Mouse (Mus musculus): ENCODE measurements around the gene Mpzl2. TPM values are rescaled to one million over a fixed set of nuclear protein-coding genes. Genes with fewer than 3 reads are reported as not detected.

Mpzl2 gene
- polyA plus RNA-seq, 1 experiment from 2014 or later = 3.7 TPM

DNA sequence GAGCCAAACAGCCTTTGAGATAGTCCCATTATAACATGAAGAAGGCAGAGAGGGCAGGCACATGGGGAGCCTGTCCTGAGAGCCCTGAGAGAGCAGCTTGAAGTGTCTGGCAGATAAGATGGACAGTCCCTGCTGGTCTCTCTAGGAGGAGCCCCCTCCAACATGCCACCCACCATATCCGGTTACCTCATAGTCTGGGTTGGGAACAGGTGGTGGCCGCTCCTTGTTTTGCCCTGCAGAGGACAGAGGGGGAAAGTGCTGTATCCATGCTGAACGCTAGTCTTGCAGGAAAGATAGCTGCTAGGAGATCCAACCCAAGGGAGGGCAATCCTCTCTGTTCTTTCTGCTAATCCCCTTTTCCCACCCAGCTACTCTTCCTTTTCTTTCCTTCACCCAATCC, 39.4 kb upstream of the Mpzl2 start:
- Histone ChIP-seq H3K27ac (ENCODE audit: low read depth, low read length) (no peak overlapping the region), H3K9me3 (ENCODE audit: control insufficient read depth, low read length) (no peaks in the 10 kb centered on the region), H3K4me2 (ENCODE audit: low read depth) (no peak overlapping the region), H3K27me3 (ENCODE audit: control insufficient read depth, insufficient read depth, low read length) (no peaks in the 10 kb centered on the region), H3K4me3 (ENCODE audit: low read depth, low read length) (no peak overlapping the region), H3K36me3 (ENCODE audit: control insufficient read depth, insufficient read depth, low read length) (no peaks in the 10 kb centered on the region), H3K9ac (ENCODE audit: low read length) (no peak overlapping the region), H3K4me1 (ENCODE audit: control insufficient read depth, insufficient read depth, low read length) (no peaks in the 10 kb centered on the region)
- ATAC-seq (ENCODE audit: insufficient read depth, low FRiP score, low TSS enrichment) (no peak), DNase-seq (ENCODE audit: low spot score) (no peak)
- WGBS = 72% methylated on average over 3 of the region's 3 CpGs

DNA sequence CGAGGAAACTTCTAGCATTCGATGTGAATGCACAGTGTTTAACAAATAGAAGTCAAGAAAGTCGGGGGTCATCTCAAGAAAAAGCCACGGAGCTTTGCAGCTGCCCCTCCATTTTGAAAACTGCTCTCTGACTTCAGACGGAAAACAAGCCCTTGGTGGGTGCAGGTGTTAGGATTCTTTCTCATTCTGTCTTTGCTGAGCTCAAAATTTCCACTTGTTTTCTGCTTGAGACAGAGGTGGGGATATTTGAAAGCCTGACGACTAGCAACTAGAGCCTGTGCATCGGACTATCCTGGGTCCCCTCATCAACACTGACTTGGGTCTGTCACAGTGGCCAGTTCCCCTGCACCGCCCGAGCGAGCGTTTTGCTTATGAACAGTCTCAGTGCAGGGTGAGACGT, 32.2 kb upstream of the Mpzl2 start:
- no peaks in the 10 kb centered on the region for H3K9me3 ChIP-seq (ENCODE audit: control insufficient read depth, low read length)
- no peaks in the 10 kb centered on the region for H3K4me1 ChIP-seq (ENCODE audit: control insufficient read depth, insufficient read depth, low read length)
- DNase-seq (ENCODE audit: low spot score) (no peak), ATAC-seq (ENCODE audit: insufficient read depth, low FRiP score, low TSS enrichment) (no peak)
- no peak overlapping the region for H3K4me3 ChIP-seq (ENCODE audit: low read depth, low read length)
- no peak overlapping the region for H3K27ac ChIP-seq (ENCODE audit: low read depth, low read length)
- H3K9ac ChIP-seq (ENCODE audit: low read length) = no peak overlapping the region
- H3K36me3 ChIP-seq (ENCODE audit: control insufficient read depth, insufficient read depth, low read length) = no peaks in the 10 kb centered on the region
- 76% methylated on average over 12 of the region's 12 CpGs for WGBS
- H3K27me3 ChIP-seq (ENCODE audit: control insufficient read depth, insufficient read depth, low read length) = no peaks in the 10 kb centered on the region
- H3K4me2 ChIP-seq (ENCODE audit: low read depth) = no peak overlapping the region

DNA sequence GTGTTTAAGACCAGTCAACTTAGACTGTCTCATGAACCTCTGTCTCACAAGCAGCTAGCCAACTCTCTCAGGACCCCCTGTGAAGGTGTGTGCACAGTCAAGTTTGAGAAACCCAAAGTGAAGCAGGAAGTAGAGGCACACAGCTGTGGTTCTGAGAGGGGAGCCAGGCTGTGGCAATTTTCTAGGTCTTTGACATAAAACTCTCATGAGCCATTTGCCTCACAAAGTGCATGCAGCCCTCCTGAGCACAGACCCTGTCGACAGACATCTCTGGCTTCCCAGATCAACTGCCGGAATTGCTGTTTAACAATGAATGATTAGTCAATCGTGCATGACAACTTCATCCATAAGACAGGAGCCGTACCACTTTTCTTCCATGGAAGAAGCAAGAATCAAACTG, 31.3 kb upstream of the Mpzl2 start:
- no peaks in the 10 kb centered on the region for H3K36me3 ChIP-seq (ENCODE audit: control insufficient read depth, insufficient read depth, low read length)
- H3K4me1 ChIP-seq (ENCODE audit: control insufficient read depth, insufficient read depth, low read length) = no peaks in the 10 kb centered on the region
- WGBS = 88% methylated on average over 4 of the region's 4 CpGs
- no peak overlapping the region for H3K9ac ChIP-seq (ENCODE audit: low read length)
- H3K9me3 ChIP-seq (ENCODE audit: control insufficient read depth, low read length) = no peaks in the 10 kb centered on the region
- no peak overlapping the region for H3K4me2 ChIP-seq (ENCODE audit: low read depth)
- DNase-seq (ENCODE audit: low spot score) (no peak), ATAC-seq (ENCODE audit: insufficient read depth, low FRiP score, low TSS enrichment) (no peak)
- no peak overlapping the region for H3K4me3 ChIP-seq (ENCODE audit: low read depth, low read length)
- H3K27ac ChIP-seq (ENCODE audit: low read depth, low read length) = no peak overlapping the region
- H3K27me3 ChIP-seq (ENCODE audit: control insufficient read depth, insufficient read depth, low read length) = no peaks in the 10 kb centered on the region

DNA sequence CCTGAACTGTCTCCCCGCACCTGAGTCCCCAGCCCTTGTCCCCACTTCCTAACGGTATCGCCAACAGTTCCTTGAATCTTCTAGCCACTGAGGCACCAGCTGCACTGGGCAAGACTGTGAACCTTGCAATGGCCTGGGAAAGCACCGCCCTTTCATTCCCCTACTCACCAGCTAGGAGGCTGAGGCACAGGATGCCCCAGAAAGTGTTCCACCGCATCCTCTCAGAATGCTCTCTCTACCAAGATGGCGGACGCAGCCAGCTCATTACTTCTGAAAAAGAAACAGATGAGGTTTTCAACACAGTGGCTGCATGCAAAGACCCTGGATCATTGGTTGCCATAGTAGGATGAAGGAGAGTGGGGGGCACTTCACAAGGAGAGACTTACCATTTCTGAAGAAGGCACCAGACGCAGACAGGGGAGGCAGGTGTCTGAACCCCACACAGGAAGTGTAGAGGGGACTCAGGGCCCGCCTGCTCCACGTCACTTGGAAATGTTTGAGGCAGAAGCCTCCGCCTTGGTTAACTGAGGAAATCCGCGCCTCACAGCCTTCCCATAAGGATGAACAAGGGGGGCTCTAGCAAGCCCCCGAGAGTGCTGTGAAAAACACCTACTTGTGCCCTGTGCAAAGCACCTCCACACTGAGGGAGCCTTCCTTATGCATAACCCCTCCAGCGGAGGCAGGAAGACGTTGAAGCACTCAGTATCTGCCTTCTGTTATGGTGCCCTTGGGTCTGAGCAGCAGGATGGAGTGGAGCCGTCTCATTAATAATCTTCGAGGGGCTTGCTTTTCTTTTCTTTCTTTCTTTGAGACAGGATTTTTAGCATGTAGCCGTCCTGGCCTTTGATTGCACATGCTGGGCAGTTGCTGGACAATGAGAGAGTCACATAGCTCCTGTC, 30.2 kb upstream of the Mpzl2 start, which contains the start of gene Cd3e:
Gene Cd3e, minus strand, starts transcription at position 448 of the 899 bp plus-strand sequence.
- no peaks in the 10 kb centered on the region for H3K36me3 ChIP-seq (ENCODE audit: control insufficient read depth, insufficient read depth, low read length)
- DNase-seq (ENCODE audit: low spot score) (no peak), ATAC-seq (ENCODE audit: insufficient read depth, low FRiP score, low TSS enrichment) (no peak)
- H3K4me1 ChIP-seq (ENCODE audit: control insufficient read depth, insufficient read depth, low read length) = no peaks in the 10 kb centered on the region
- no peaks in the 10 kb centered on the region for H3K27me3 ChIP-seq (ENCODE audit: control insufficient read depth, insufficient read depth, low read length)
- 85% methylated on average over 19 of the region's 19 CpGs for WGBS
- H3K9me3 ChIP-seq (ENCODE audit: control insufficient read depth, low read length) = no peaks in the 10 kb centered on the region
- no peak within 1 kb of the TSS for H3K4me2 ChIP-seq (ENCODE audit: low read depth)
- no peak within 1 kb of the TSS for H3K27ac ChIP-seq (ENCODE audit: low read depth, low read length)
- no peak within 1 kb of the TSS for H3K9ac ChIP-seq (ENCODE audit: low read length)
- H3K4me3 ChIP-seq (ENCODE audit: low read depth, low read length) = no peak within 1 kb of the TSS

DNA sequence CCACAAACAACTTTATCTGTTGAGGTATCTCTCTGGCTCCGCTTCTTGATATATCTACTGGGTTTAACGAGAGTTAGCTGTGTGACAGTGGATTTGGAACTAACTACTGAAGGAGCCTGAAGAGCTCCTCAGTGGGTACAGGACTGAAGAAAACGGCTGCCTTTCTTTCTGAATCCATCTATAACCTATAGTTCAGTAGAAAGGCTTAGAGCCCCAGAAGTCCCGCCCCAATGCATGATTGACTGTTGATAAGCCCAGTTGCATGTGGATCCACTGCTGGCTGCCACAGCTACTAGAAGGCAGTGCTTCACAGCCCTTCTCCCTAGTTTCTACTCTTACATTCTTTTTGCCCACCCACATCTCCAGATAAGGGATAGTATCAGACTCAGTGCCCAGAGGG, 29.1 kb upstream of the Mpzl2 start:
- Histone ChIP-seq H3K9ac (ENCODE audit: low read length) (no peak overlapping the region), H3K4me3 (ENCODE audit: low read depth, low read length) (no peak overlapping the region), H3K4me1 (ENCODE audit: control insufficient read depth, insufficient read depth, low read length) (no peaks in the 10 kb centered on the region), H3K4me2 (ENCODE audit: low read depth) (no peak overlapping the region), H3K36me3 (ENCODE audit: control insufficient read depth, insufficient read depth, low read length) (no peaks in the 10 kb centered on the region), H3K27me3 (ENCODE audit: control insufficient read depth, insufficient read depth, low read length) (no peaks in the 10 kb centered on the region), H3K27ac (ENCODE audit: low read depth, low read length) (no peak overlapping the region), H3K9me3 (ENCODE audit: control insufficient read depth, low read length) (no peaks in the 10 kb centered on the region)
- 79% methylated on average over 4 of the region's 4 CpGs for WGBS
- DNase-seq (ENCODE audit: low spot score) = no peak
- ATAC-seq (ENCODE audit: insufficient read depth, low FRiP score, low TSS enrichment) = no peak

DNA sequence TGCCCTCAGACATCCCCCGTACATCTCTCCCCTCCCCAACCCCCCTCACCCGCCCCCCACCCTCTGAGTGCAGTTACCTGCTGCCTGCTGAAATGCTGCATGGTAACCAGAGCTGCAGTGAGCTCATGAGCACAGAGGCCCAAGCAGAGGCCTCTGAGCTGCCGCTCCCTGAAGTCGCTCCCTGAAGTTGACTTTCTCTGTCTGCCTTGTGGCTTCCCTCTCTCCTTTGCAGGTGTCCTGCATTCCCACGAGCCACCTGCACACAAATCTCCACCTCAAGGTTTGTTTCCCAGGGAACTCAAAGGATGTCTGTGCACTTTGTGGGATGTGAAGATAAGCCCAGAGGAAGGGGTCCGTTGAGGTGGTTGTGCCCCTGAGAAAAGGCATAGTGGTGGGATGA, 28.3 kb upstream of the Mpzl2 start:
- Histone ChIP-seq H3K4me1 (ENCODE audit: control insufficient read depth, insufficient read depth, low read length) (no peaks in the 10 kb centered on the region), H3K27me3 (ENCODE audit: control insufficient read depth, insufficient read depth, low read length) (no peaks in the 10 kb centered on the region), H3K4me2 (ENCODE audit: low read depth) (no peak overlapping the region), H3K4me3 (ENCODE audit: low read depth, low read length) (no peak overlapping the region), H3K9me3 (ENCODE audit: control insufficient read depth, low read length) (no peaks in the 10 kb centered on the region), H3K36me3 (ENCODE audit: control insufficient read depth, insufficient read depth, low read length) (no peaks in the 10 kb centered on the region), H3K27ac (ENCODE audit: low read depth, low read length) (no peak overlapping the region), H3K9ac (ENCODE audit: low read length) (no peak overlapping the region)
- DNase-seq (ENCODE audit: low spot score) = no peak
- no peak for ATAC-seq (ENCODE audit: insufficient read depth, low FRiP score, low TSS enrichment)
- WGBS = 53% methylated on average over 6 of the region's 6 CpGs

DNA sequence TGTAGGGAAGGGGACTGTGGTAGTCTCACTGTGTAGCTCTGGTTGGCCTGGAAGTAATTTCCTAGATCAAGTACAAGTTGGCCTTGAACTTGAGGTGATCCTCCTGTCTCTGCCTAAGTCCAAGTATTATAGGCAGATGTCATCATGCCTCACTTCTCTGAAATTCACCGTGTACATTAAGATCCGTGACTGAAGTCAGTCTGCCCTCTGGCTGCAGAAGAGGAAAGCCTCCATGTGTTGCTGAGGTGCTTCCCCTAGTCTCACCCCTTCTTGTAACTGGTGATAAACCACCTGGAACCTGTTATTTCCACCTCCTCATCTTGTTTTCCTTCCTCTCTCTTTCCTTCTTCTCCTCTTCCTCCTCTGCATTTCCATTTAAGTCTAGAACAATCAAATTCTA, 24.7 kb upstream of the Mpzl2 start:
- H3K4me2 ChIP-seq (ENCODE audit: low read depth) = no peak overlapping the region
- H3K4me3 ChIP-seq (ENCODE audit: low read depth, low read length) = no peak overlapping the region
- no peak overlapping the region for H3K9ac ChIP-seq (ENCODE audit: low read length)
- no peaks in the 10 kb centered on the region for H3K4me1 ChIP-seq (ENCODE audit: control insufficient read depth, insufficient read depth, low read length)
- no peaks in the 10 kb centered on the region for H3K36me3 ChIP-seq (ENCODE audit: control insufficient read depth, insufficient read depth, low read length)
- no peak overlapping the region for H3K27ac ChIP-seq (ENCODE audit: low read depth, low read length)
- no peaks in the 10 kb centered on the region for H3K9me3 ChIP-seq (ENCODE audit: control insufficient read depth, low read length)
- WGBS = 50% methylated on average over 2 of the region's 2 CpGs
- H3K27me3 ChIP-seq (ENCODE audit: control insufficient read depth, insufficient read depth, low read length) = no peaks in the 10 kb centered on the region
- ATAC-seq (ENCODE audit: insufficient read depth, low FRiP score, low TSS enrichment) (no peak), DNase-seq (ENCODE audit: low spot score) (no peak)

DNA sequence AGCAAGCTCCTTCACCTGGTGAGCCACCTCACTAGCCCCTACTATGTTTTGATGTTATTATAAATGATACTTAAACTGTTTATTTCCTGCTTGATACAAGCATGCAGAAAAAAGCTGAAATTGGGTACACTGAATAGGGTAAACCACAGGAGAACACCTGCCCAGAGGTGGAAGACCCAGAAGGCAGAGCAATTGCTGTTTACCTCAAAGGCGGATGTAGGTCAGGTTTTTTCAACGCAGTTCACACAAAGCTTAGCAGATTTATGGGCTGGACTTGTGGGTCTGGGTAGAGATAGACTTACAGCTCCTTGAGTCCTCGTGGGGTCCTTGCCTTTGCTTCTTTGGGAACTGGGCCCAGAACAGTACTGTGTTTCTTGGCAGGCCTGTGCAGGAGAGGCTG, 23.8 kb upstream of the Mpzl2 start:
- DNase-seq (ENCODE audit: low spot score) (no peak), ATAC-seq (ENCODE audit: insufficient read depth, low FRiP score, low TSS enrichment) (no peak)
- no peaks in the 10 kb centered on the region for H3K4me1 ChIP-seq (ENCODE audit: control insufficient read depth, insufficient read depth, low read length)
- no peak overlapping the region for H3K4me3 ChIP-seq (ENCODE audit: low read depth, low read length)
- no peak overlapping the region for H3K27ac ChIP-seq (ENCODE audit: low read depth, low read length)
- no peak overlapping the region for H3K9ac ChIP-seq (ENCODE audit: low read length)
- H3K9me3 ChIP-seq (ENCODE audit: control insufficient read depth, low read length) = no peaks in the 10 kb centered on the region
- 79% methylated on average over 3 of the region's 3 CpGs for WGBS
- H3K36me3 ChIP-seq (ENCODE audit: control insufficient read depth, insufficient read depth, low read length) = no peaks in the 10 kb centered on the region
- no peaks in the 10 kb centered on the region for H3K27me3 ChIP-seq (ENCODE audit: control insufficient read depth, insufficient read depth, low read length)
- H3K4me2 ChIP-seq (ENCODE audit: low read depth) = no peak overlapping the region

DNA sequence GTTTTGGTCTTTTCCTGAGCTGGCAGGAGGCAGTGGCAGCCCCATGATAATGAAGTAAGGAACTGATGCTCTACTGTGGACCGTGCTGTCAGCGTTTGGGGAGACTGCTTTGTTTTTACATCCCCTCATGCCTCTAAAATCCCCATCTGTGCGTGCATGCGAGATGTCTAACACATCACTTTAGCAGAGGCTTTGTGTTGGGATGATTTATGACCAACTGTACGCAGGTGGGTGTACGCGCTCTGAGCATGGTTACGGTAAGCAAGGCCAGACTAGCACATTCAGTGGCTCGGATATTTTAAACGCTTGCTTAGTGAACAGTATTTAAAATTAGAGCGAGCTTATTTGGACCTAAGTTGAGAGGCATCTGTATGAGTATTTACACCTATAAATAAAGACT, 21.6 kb upstream of the Mpzl2 start:
- Histone ChIP-seq H3K4me1 (ENCODE audit: control insufficient read depth, insufficient read depth, low read length) (no peaks in the 10 kb centered on the region), H3K9me3 (ENCODE audit: control insufficient read depth, low read length) (no peaks in the 10 kb centered on the region), H3K27me3 (ENCODE audit: control insufficient read depth, insufficient read depth, low read length) (no peaks in the 10 kb centered on the region), H3K9ac (ENCODE audit: low read length) (no peak overlapping the region), H3K4me3 (ENCODE audit: low read depth, low read length) (no peak overlapping the region), H3K4me2 (ENCODE audit: low read depth) (no peak overlapping the region), H3K36me3 (ENCODE audit: control insufficient read depth, insufficient read depth, low read length) (no peaks in the 10 kb centered on the region), H3K27ac (ENCODE audit: low read depth, low read length) (no peak overlapping the region)
- ATAC-seq (ENCODE audit: insufficient read depth, low FRiP score, low TSS enrichment) = no peak
- no peak for DNase-seq (ENCODE audit: low spot score)
- WGBS = 81% methylated on average over 11 of the region's 11 CpGs

Measured in neural tube, embryonic 11.5 days (tissue).